Mouse (Mus musculus): ENCODE results near the gene Rnd2. TPM values are rescaled to one million over a fixed set of nuclear protein-coding genes. Genes with fewer than 3 reads are reported as not detected.
A peak's percentile ranks its signal among the peaks of the same experiment; 100 is the strongest.
"Not testable (repeated sequence)": the region's sequence is repeated elsewhere in the genome, so short reads cannot be mapped to it uniquely, and the experiment has no call there.

Rnd2 gene
- 100 to 1,000 TPM; 111 to 120 TPM for total RNA-seq (2021)
- long read RNA-seq, transcript Rnd2-201 (5 exons, 1,394 nt): major isoform, 49 of 58 reads
- long read RNA-seq, partial matches to known transcripts: 3 of 58 reads
- long read RNA-seq, other reads (novel, unspliced or antisense): 5 of 58 reads

GRCm38 (mm10) chr11:101464211-101465100, at the start of gene Rnd2:
Rnd2 (plus strand) TSS chr11:101464999.
- no peak for DNase-seq (ENCODE audit: low spot score in 2 of 2)

- no peak for DNase-seq (ENCODE audit: low spot score in 2 of 2)
These were observed 49.5 kb upstream of the Rnd2 start for GRCm38 (mm10) chr11:101415306-101415705.

DNA sequence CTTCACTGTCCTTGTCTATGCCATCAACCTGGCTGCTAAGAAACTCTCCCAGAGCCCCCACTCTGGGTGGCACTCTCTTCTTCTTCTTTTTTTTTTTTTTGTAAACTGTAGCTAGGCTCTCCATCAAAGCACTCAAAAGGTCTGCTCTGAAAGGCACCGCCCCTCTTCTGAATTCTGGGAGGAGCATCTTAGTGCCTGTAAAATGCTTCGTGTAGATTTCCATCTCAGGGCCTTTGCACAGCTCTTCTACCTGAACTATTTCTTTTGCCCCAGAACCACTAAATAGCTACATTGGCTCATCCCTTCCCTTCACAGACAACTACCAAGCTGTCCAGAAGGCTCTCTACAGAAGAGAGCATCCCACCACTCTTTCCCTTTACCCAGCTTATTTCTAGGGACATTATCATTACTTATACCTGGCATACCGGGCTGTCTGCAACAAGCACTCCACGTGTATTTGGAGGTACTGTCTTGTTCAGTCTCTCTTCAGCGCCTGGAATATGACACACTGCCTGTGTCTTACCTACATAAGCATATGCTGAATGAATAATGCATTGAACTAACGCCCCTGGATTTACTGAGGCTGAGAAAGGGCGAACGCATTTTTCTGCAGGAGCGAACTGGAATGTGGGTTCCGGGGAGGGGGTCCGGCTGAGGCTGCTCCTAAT, 48.2 kb upstream of the Rnd2 start:
- DNase-seq (ENCODE audit: low spot score in 2 of 2): no peak

- peak; percentile 81 to 93 for DNase-seq (ENCODE audit: low spot score in 2 of 2)
These were observed 47.5 kb upstream of the Rnd2 start, which contains the start of gene Aarsd1 for GRCm38 (mm10) chr11:101417101-101417855. Aarsd1 (minus strand) TSS chr11:101417615.

GRCm38 (mm10) chr11:101418991-101419390, 45.8 kb upstream of the Rnd2 start:
- DNase-seq (ENCODE audit: low spot score in 2 of 2): no peak

GRCm38 (mm10) chr11:101419610-101420009, 45.2 kb upstream of the Rnd2 start:
- no peak for DNase-seq (ENCODE audit: low spot score in 2 of 2)

GRCm38 (mm10) chr11:101420148-101420547, 44.7 kb upstream of the Rnd2 start:
- no peak for DNase-seq (ENCODE audit: low spot score in 2 of 2)

GRCm38 (mm10) chr11:101424105-101424851, 40.5 kb upstream of the Rnd2 start, which contains the start of gene Gm27029:
Gm27029 (minus strand) TSS chr11:101424796.
- no peak for DNase-seq (ENCODE audit: low spot score in 2 of 2)

DNA sequence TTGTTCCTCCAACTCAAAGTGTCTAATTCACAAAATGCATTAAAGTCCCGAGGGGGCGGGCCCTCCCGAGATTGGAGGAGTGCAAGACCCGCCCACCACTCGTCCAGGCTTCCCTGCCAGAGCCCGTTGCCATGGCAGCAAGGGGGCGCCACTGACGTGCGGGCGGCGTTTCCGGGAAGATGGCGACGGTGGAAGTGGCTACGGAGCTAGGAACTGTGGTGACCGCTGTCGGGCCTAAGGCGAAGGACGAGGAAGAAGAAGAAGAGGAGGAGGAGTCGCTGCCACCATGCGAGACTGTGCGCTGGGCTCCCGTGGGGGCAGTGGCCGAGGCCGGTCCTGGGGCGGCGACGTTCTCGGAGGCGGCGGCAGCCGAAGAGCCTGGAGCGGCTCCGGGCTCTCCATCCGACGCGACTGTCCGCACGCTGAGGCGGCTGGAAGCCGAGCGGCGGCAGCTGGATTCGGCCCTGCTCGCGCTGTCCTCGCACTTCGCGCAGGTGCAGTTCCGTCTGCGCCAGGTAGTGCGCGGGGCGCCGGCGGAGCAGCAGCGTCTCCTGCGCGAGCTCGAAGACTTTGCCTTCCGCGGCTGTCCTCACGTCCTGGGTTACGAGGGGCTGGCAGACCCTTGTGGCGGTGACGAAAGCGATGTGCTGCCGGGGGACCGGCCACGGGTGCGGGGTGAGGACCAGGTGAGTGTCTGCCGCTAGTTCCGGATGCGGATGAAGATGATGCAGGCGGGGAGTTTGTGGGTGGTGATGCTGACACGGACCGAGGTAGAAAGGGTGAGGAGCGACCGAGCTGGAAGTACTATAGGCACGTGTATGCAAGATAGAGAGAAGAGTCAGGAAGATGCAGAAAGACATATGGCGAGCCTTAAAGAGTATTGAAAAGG, 39.6 kb upstream of the Rnd2 start, which contains the start of the genes Rundc1 and Ptges3l:
Gene Rundc1, plus strand, starts transcription at position 161 of the 889 bp plus-strand sequence.
Gene Ptges3l, minus strand, starts transcription at position 409 of the 889 bp plus-strand sequence.
- peak; percentile 97 to 98 for DNase-seq (ENCODE audit: low spot score in 2 of 2)

- DNase-seq (ENCODE audit: low spot score in 2 of 2): no peak
These were observed 38.6 kb upstream of the Rnd2 start for GRCm38 (mm10) chr11:101426165-101426564.

- no peak for DNase-seq (ENCODE audit: low spot score in 2 of 2)
These were observed 33.5 kb upstream of the Rnd2 start for GRCm38 (mm10) chr11:101431327-101431726.

- DNase-seq (ENCODE audit: low spot score in 2 of 2): no peak
These were observed 31.4 kb upstream of the Rnd2 start for GRCm38 (mm10) chr11:101433396-101433795.

DNA sequence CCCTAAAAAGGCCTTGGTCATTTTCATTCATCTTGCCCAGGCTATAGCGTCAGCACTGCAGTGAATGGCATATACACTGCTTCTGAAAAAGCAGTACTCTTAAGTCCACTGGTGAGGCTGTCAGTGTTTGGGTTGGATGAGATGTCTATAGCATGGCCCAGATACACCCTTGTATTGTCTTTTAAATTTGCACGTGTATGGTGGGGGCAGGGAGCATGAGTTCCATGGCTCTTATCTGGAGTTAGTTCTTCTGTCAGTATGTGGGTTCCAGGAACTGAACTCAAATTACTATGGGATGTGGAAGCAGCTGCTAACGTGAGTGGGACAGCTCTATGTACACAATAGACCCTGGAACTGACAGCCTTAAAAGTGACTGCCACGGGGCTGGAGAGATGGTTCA, 29.0 kb upstream of the Rnd2 start:
- DNase-seq (ENCODE audit: low spot score in 2 of 2): no peak

DNA sequence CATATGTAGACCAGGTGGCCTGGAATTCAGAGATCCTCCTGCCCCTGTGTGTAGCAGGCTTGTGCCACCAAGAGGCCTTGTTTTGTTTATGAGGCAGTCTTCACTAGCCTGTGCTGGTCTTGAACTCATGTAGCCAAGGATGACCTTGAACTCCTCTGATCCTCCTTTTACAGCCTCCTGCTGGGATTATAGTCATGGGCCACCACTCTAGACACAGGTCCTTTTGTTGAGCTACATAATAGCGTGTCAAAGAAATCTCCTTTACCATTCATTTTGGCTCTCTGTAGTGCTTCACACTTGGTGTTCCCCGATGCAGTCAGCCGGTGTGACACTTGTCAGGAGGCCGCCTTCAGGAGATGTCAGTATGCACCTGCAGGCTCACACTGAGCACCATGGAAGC, 27.9 kb upstream of the Rnd2 start:
- DNase-seq (ENCODE audit: low spot score in 2 of 2): no peak

GRCm38 (mm10) chr11:101438006-101438405, 26.8 kb upstream of the Rnd2 start:
- DNase-seq (ENCODE audit: low spot score in 2 of 2): not testable (repeated sequence)

DNA sequence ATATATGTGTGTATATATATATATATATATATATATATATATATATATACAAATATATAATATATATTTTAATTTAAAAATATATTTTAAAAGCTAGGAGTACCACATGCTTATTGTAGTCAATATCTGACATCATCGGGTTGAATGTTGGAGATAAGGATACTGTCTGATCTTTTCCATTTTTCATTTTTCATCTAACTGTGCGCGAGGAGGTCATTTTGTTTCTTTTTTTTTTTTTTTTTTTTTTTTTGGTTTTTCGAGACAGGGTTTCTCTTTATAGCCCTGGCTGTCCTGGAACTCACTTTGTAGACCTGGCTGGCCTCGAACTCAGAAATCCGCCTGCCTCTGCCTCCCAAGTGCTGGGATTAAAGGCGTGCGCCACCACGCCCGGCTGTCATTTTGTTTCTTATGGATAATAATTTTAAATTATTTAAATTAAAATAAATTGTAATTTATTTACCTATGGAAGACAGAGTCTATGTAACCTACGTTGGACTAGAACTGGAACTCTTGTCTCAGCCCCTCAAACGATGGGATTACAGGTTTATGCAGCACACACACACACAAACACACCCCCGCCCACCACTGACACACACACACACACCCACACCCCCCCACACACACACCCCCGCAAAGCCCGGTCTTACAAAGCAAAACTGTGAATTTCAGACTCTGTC, 23.2 kb upstream of the Rnd2 start:
- DNase-seq (ENCODE audit: low spot score in 2 of 2): not testable (repeated sequence)

DNA sequence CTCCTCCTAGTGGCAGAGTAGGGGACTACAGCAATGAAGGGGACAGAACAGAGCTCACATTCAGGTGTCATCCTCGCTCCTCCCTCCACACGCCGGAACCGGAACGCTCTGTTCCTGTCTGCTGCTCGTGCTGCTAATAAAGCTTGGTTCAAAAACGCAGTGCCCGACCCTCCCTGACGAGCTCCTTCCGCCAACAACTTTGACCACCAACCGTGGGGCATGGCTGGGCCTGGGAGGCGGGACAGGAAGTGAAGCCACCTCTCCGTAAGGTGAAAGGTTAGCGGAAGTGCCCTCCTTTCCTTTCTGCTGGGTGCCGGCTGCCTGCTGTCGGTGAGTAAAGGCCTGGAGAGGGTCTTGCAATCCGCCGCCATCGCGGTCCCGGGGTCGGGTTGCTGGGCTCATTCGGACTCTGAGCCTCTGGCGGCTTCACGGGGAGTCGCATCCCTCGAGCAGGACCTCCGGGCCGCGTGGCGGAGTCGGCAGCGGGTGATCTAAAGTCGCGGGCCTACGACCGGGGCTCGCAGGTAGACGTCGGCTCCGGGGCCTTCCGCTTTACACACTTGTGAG, 22.6 kb upstream of the Rnd2 start, which contains the start of gene Rpl27:
Gene Rpl27, plus strand, starts transcription at position 172 of the 567 bp plus-strand sequence.
- DNase-seq (ENCODE audit: low spot score in 2 of 2): peak; percentile 98

DNA sequence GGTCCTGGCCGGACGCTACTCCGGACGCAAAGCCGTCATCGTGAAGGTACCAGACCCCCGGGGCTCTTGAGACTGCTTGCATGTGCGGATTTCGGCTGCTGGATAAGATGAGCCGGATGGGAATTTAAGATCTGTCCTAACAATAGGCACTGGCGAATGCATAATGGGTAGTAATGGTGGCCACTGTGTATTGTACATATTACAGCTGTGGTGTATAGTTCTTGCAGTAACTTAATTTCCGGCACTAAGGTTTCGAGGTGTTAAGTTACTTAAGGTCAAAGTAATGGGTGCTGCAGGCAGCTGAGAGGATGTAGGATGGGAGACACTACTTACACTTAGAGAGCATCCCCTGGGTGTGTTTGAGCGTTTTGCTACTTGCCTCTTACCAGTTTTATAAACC, 22.0 kb upstream of the Rnd2 start:
- no peak for DNase-seq (ENCODE audit: low spot score in 2 of 2)
